Mouse (Mus musculus): ENCODE measurements around the gene Cnn2.

GRCm38 (mm10) chr10:80035148-80035547, 46.8 kb downstream of the Cnn2 start:
- no peak for TF ChIP-seq CTCF (IDR thresholded peaks at IDR 0.05; ENCODE audit: low read depth)
- no peak for TF ChIP-seq EP300 (IDR thresholded peaks at IDR 0.05; ENCODE audit: low read depth)

All from liver, postnatal 0 days (tissue).